Mouse (Mus musculus): Measurements from ENCODE around the gene Samt1. TPM values are rescaled to one million over a fixed set of nuclear protein-coding genes. Genes with fewer than 3 reads are reported as not detected.
"Not testable (repeated sequence)": the region's sequence is repeated elsewhere in the genome, so short reads cannot be mapped to it uniquely, and the experiment has no call there.

Samt1 gene
- not detected in 2 replicates for polyA plus RNA-seq (2016; fragmentation: Nextera tagmentation; extraction: Ambion mirVana)

- DNase-seq (ENCODE audit: low spot score); H3K27ac ChIP-seq; H3K27me3 ChIP-seq (ENCODE audit: low read depth, poor library complexity, severe bottlenecking); H3K9me3 ChIP-seq (replicated peaks); H3K4me3 ChIP-seq; H3K4me1 ChIP-seq; H3K36me3 ChIP-seq: not testable (repeated sequence)
Observed at GRCm38 (mm10) chrX:154012540-154012939, at the start of gene Samt1. Samt1 (minus strand) TSS chrX:154012640.

GRCm38 (mm10) chrX:154054939-154055338, 42.5 kb upstream of the Samt1 start, which contains the start of gene Gm10057:
Gm10057 (minus strand) TSS chrX:154055039.
- H3K36me3 ChIP-seq; H3K27me3 ChIP-seq (ENCODE audit: low read depth, poor library complexity, severe bottlenecking); H3K4me1 ChIP-seq; H3K9me3 ChIP-seq (replicated peaks); H3K27ac ChIP-seq; DNase-seq (ENCODE audit: low spot score); H3K4me3 ChIP-seq: not testable (repeated sequence)

GRCm38 (mm10) chrX:154033727-154034126, 21.3 kb upstream of the Samt1 start, which contains the start of gene 4921511M17Rik:
4921511M17Rik (minus strand) TSS chrX:154033827.
- not testable (repeated sequence) for DNase-seq (ENCODE audit: low spot score); H3K27ac ChIP-seq; H3K4me1 ChIP-seq; H3K36me3 ChIP-seq; H3K9me3 ChIP-seq (replicated peaks); H3K4me3 ChIP-seq; H3K27me3 ChIP-seq (ENCODE audit: low read depth, poor library complexity, severe bottlenecking)

- no CpG with 5 or more reads among the region's 2 CpGs for WGBS
- H3K36me3 ChIP-seq; DNase-seq (ENCODE audit: low spot score); H3K27me3 ChIP-seq (ENCODE audit: low read depth, poor library complexity, severe bottlenecking); H3K4me1 ChIP-seq; H3K9me3 ChIP-seq (replicated peaks); H3K4me3 ChIP-seq; H3K27ac ChIP-seq: not testable (repeated sequence)
Observed at GRCm38 (mm10) chrX:153976914-153977313, 35.5 kb downstream of the Samt1 start.

- 32% methylated on average over 4 of the region's 4 CpGs for WGBS
- H3K36me3 ChIP-seq; H3K27me3 ChIP-seq (ENCODE audit: low read depth, poor library complexity, severe bottlenecking); DNase-seq (ENCODE audit: low spot score); H3K9me3 ChIP-seq (replicated peaks); H3K27ac ChIP-seq; H3K4me1 ChIP-seq; H3K4me3 ChIP-seq: not testable (repeated sequence)
Observed at GRCm38 (mm10) chrX:153976467-153976866, 36.0 kb downstream of the Samt1 start.

GRCm38 (mm10) chrX:153974450-153974849, 38.0 kb downstream of the Samt1 start:
- no peak for DNase-seq (ENCODE audit: low spot score)
- H3K4me3 ChIP-seq = no peak overlapping the region
- H3K27ac ChIP-seq = no peak overlapping the region
- no peaks in the 10 kb centered on the region for H3K9me3 ChIP-seq (replicated peaks)
- H3K4me1 ChIP-seq = no peaks in the 10 kb centered on the region
- 30% methylated on average over 2 of the region's 2 CpGs for whole genome bisulfite sequencing
- no peaks in the 10 kb centered on the region for H3K27me3 ChIP-seq (ENCODE audit: low read depth, poor library complexity, severe bottlenecking)
- H3K36me3 ChIP-seq = no peaks in the 10 kb centered on the region

GRCm38 (mm10) chrX:153952866-153953265, 59.6 kb downstream of the Samt1 start:
- H3K27me3 ChIP-seq (ENCODE audit: low read depth, poor library complexity, severe bottlenecking); H3K27ac ChIP-seq; H3K4me1 ChIP-seq; H3K4me3 ChIP-seq; H3K9me3 ChIP-seq (replicated peaks); DNase-seq (ENCODE audit: low spot score); H3K36me3 ChIP-seq: not testable (repeated sequence)
- WGBS = no CpG with 5 or more reads among the region's 2 CpGs

Other genes with a start within 250 kb of the Samt1 start
- gene Spin2c, start 180.4 kb downstream of the Samt1 start, polyA plus RNA-seq (2016; fragmentation: Nextera tagmentation; extraction: Ambion mirVana) = 31.9 and 37.4 TPM in 2 replicates
- gene 4921511M17Rik, start 21.2 kb upstream of the Samt1 start, polyA plus RNA-seq (2016; fragmentation: Nextera tagmentation; extraction: Ambion mirVana) = not detected in 2 replicates
- gene Gm10057, start 42.4 kb upstream of the Samt1 start, polyA plus RNA-seq (2016; fragmentation: Nextera tagmentation; extraction: Ambion mirVana) = not detected in 2 replicates
- not detected in 2 replicates for gene Gm15140, start 108.0 kb upstream of the Samt1 start, polyA plus RNA-seq (2016; fragmentation: Nextera tagmentation; extraction: Ambion mirVana)